Mouse (Mus musculus): ENCODE results near the gene Amdhd2. TPM values are rescaled to one million over a fixed set of nuclear protein-coding genes. Genes with fewer than 3 reads are reported as not detected.

The Amdhd2 gene
- polyA plus RNA-seq, 1 experiment, result 116 TPM

DNA sequence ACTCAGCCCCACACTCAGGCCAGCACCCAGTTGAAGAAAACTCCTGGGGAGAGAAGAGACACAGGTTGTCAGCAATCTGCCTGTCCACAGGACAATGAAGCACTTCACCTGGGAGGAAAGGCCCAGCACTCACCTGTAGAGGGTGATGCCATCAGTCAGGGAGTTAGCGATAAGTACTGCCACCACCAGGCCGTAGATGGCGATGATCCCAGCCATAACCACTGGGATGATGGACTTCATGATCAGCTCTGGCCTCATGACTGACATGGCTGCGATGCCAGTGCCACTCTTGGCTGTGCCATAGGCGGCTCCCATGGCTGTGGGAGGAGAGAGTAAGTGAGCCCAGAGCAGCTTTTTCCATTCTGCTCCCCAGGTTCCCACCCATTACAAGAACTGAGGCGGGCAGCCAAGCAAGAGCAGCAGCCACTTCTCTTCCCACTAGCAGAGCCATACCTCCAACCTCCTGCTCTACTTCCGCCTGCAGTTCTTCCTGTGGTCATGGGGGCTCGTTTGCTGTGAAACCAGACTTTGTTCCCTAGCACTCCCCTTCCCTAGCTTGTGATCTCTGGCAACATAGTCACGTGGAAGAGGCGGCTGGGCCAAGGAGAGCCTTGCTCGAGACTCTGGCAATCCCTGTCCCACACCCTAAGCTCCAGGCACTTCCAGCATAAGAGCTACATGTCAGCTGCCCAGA is 1.1 kb upstream of the Amdhd2 start:
- TF ChIP-seq POLR2A (IDR thresholded peaks at IDR 0.05; ENCODE audit: control insufficient read depth, low read depth, low read length) (no peak), CTCF (IDR thresholded peaks at IDR 0.05; ENCODE audit: control insufficient read depth, insufficient read depth, insufficient replicate concordance, low read depth, low read length) (0 out of 2 replicates have a peak, but pooled peaks have one; percentile 9)
- no peak overlapping the region for H3K4me3 ChIP-seq (ENCODE audit: control insufficient read depth, low read depth, low read length)
- H3K27me3 ChIP-seq (ENCODE audit: control insufficient read depth, insufficient read depth, low read length), result no peaks in the 10 kb centered on the region
- H3K4me1 ChIP-seq (ENCODE audit: control insufficient read depth, insufficient read depth, low read length), result peaks cover 21% of the 10 kb centered on the region
- H3K36me3 ChIP-seq (ENCODE audit: control insufficient read depth, insufficient read depth, low read length), result no peaks in the 10 kb centered on the region; the same call in 1 of the 2 replicates
- no peak overlapping the region for H3K27ac ChIP-seq (ENCODE audit: control insufficient read depth, insufficient read depth, low read depth, low read length)

DNA sequence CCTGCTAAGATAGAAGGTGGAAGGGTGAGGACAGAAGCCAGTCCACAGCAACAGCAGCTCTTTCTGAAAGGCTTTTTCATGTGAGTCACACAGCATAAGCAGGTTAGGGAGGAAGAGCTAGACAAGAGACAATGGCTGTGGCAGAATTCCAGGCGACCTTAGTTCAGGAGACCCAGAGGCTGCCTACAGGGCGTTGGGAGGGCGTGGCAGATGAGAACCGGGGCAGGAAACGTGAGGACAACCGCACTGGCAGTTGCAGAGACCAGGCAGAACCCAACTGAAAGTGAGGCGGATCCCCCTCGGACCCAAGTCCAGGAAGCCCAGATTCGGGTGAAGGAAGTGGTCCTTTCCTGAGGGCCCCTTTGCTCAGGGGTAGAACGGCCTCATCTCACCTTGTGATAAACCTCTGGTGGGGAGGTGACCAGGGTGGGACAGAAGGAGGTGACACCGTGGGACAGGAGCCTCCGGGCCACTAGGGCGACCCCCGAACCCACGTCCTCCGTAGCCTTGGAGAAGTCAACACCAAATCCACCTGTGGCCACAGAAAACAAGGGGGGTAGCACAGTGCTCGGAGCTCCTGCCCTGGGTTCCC is 886 bp downstream of the Amdhd2 start:
- no peaks in the 10 kb centered on the region; the same call in 1 of the 2 replicates for H3K36me3 ChIP-seq (ENCODE audit: control insufficient read depth, insufficient read depth, low read length)
- peak overlapping the region; percentile 93 for H3K4me3 ChIP-seq (ENCODE audit: control insufficient read depth, low read depth, low read length)
- H3K27ac ChIP-seq (ENCODE audit: control insufficient read depth, insufficient read depth, low read depth, low read length), result peak overlapping the region; percentile 96
- no peaks in the 10 kb centered on the region for H3K27me3 ChIP-seq (ENCODE audit: control insufficient read depth, insufficient read depth, low read length)
- TF ChIP-seq POLR2A (IDR thresholded peaks at IDR 0.05; ENCODE audit: control insufficient read depth, low read depth, low read length) (no peak), CTCF (IDR thresholded peaks at IDR 0.05; ENCODE audit: control insufficient read depth, insufficient read depth, insufficient replicate concordance, low read depth, low read length) (no peak)
- H3K4me1 ChIP-seq (ENCODE audit: control insufficient read depth, insufficient read depth, low read length), result peaks cover 11% of the 10 kb centered on the region

DNA sequence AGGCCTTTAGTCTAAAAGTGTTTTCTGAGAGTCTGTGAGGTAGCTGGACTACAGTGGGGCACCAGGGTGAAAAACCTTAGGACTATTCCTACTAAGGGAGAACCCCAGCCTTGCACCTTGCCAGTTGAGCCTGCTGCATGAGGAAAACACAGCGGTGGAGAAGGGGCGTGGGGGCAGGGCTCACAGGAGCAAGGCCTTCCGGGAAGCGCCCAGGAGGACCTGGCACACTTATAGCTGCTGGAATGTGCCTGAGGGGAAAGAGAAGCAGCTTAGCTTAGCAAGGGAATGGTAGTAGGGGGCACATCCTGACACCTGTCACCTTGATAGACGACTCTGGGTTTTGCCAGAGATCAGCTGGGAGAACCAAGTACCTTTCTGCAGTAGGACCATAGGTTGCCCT is 2.1 kb downstream of the Amdhd2 start:
- Histone ChIP-seq H3K27ac (ENCODE audit: control insufficient read depth, insufficient read depth, low read depth, low read length) (no peak overlapping the region), H3K27me3 (ENCODE audit: control insufficient read depth, insufficient read depth, low read length) (no peaks in the 10 kb centered on the region), H3K4me1 (ENCODE audit: control insufficient read depth, insufficient read depth, low read length) (peaks cover 11% of the 10 kb centered on the region), H3K36me3 (ENCODE audit: control insufficient read depth, insufficient read depth, low read length) (no peaks in the 10 kb centered on the region; the same call in 1 of the 2 replicates), H3K4me3 (ENCODE audit: control insufficient read depth, low read depth, low read length) (no peak overlapping the region)
- no peak for TF ChIP-seq POLR2A (IDR thresholded peaks at IDR 0.05; ENCODE audit: control insufficient read depth, low read depth, low read length)
- TF ChIP-seq CTCF (IDR thresholded peaks at IDR 0.05; ENCODE audit: control insufficient read depth, insufficient read depth, insufficient replicate concordance, low read depth, low read length), result no peak

DNA sequence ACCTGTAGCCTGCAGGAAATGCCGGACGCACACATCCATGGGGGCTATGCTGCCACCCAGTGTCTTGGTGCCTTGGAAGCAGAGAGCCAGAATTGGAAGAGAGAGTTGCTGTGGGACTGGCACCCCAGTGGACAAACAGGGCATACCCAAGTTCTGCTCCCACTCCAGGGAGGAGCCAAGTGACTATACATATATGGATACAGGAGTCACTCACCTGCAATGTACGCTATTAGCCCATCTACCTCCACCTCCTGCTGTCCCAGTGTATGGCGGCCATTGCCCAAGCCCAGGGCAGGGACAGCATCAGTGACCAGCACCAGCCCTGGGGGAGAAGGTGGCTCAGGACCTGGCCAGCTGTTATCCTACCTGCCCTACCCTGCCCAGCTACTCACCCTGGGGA is 6.0 kb downstream of the Amdhd2 start:
- no peaks in the 10 kb centered on the region for H3K27me3 ChIP-seq (ENCODE audit: control insufficient read depth, insufficient read depth, low read length)
- no peak overlapping the region for H3K4me3 ChIP-seq (ENCODE audit: control insufficient read depth, low read depth, low read length)
- H3K27ac ChIP-seq (ENCODE audit: control insufficient read depth, insufficient read depth, low read depth, low read length), result no peak overlapping the region
- H3K4me1 ChIP-seq (ENCODE audit: control insufficient read depth, insufficient read depth, low read length), result peaks cover 4% of the 10 kb centered on the region
- TF ChIP-seq POLR2A (IDR thresholded peaks at IDR 0.05; ENCODE audit: control insufficient read depth, low read depth, low read length) (no peak), CTCF (IDR thresholded peaks at IDR 0.05; ENCODE audit: control insufficient read depth, insufficient read depth, insufficient replicate concordance, low read depth, low read length) (no peak)
- no peaks in the 10 kb centered on the region for H3K36me3 ChIP-seq (ENCODE audit: control insufficient read depth, insufficient read depth, low read length)

DNA sequence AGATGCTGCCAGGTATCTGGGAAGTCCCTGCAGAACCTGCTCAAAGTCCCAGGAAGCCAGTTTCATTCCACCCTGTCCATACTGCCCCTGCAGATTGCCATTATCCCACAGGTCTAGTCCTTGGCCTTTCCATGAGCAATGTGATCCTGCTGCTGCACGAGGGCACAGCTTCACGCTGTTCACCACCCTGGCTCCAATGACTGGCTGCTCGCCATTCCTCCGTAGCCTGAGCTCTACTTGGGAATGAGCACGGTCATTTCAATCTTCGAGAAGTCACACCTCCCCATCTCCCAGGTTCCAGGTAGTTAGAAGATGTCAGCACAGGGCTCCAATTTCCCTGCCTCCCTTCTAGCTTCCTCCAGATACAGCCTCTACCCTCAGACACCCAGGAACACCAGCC is 6.4 kb downstream of the Amdhd2 start:
- Histone ChIP-seq H3K36me3 (ENCODE audit: control insufficient read depth, insufficient read depth, low read length) (no peaks in the 10 kb centered on the region), H3K27me3 (ENCODE audit: control insufficient read depth, insufficient read depth, low read length) (no peaks in the 10 kb centered on the region), H3K27ac (ENCODE audit: control insufficient read depth, insufficient read depth, low read depth, low read length) (no peak overlapping the region), H3K4me1 (ENCODE audit: control insufficient read depth, insufficient read depth, low read length) (peaks cover 6% of the 10 kb centered on the region), H3K4me3 (ENCODE audit: control insufficient read depth, low read depth, low read length) (no peak overlapping the region)
- TF ChIP-seq POLR2A (IDR thresholded peaks at IDR 0.05; ENCODE audit: control insufficient read depth, low read depth, low read length) (no peak), CTCF (IDR thresholded peaks at IDR 0.05; ENCODE audit: control insufficient read depth, insufficient read depth, insufficient replicate concordance, low read depth, low read length) (no peak)

DNA sequence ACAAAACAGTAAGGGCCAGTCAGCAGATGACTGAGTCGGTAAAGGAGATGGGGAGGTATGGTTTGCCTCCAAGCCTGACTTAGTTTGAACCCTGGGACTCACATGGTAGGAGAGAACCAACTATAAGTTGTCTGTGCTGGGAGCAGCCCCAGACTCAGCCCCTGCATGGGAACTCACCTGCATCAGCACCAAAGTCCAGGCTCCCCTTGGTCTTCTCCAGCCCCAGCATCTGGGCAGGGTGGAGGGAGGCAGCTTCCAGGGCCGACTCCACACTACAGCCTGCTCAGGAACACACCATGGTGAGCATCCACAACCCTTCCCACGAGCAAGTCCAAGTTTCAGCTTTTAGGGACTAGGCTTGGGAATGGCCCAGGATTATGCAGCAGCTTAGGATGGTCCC is 7.2 kb downstream of the Amdhd2 start:
- Histone ChIP-seq H3K27ac (ENCODE audit: control insufficient read depth, insufficient read depth, low read depth, low read length) (no peak overlapping the region), H3K36me3 (ENCODE audit: control insufficient read depth, insufficient read depth, low read length) (no peaks in the 10 kb centered on the region; the same call in 1 of the 2 replicates)
- TF ChIP-seq CTCF (IDR thresholded peaks at IDR 0.05; ENCODE audit: control insufficient read depth, insufficient read depth, insufficient replicate concordance, low read depth, low read length) (no peak), POLR2A (IDR thresholded peaks at IDR 0.05; ENCODE audit: control insufficient read depth, low read depth, low read length) (no peak)

DNA sequence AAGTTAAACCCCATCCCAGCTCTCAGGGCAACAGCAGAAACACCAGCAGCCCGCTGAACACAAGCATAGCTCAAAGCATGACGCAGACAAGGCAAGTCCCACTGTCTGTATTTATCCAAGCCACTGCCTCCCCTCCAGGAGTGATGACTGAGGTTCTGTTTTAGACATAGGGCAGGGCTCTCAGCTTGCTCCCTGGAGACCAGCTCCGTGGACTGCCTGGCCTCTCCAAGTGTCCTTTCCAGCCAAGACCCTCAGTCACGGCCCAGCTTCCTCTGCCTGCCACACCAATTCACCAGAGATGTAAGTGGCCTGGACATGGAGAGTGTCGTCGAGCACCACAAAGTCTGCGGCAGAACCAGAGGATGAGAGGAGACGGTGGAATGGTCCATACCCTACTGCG is 7.8 kb downstream of the Amdhd2 start:
- no peak for TF ChIP-seq CTCF (IDR thresholded peaks at IDR 0.05; ENCODE audit: control insufficient read depth, insufficient read depth, insufficient replicate concordance, low read depth, low read length)
- no peak for TF ChIP-seq POLR2A (IDR thresholded peaks at IDR 0.05; ENCODE audit: control insufficient read depth, low read depth, low read length)
- H3K4me3 ChIP-seq (ENCODE audit: control insufficient read depth, low read depth, low read length), result no peak overlapping the region
- no peaks in the 10 kb centered on the region; the same call in 1 of the 2 replicates for H3K36me3 ChIP-seq (ENCODE audit: control insufficient read depth, insufficient read depth, low read length)
- H3K27ac ChIP-seq (ENCODE audit: control insufficient read depth, insufficient read depth, low read depth, low read length), result no peak overlapping the region
- no peaks in the 10 kb centered on the region for H3K27me3 ChIP-seq (ENCODE audit: control insufficient read depth, insufficient read depth, low read length)
- peaks cover 10% of the 10 kb centered on the region for H3K4me1 ChIP-seq (ENCODE audit: control insufficient read depth, insufficient read depth, low read length)

More for the DNA sequence above, 7.2 kb downstream of the Amdhd2 start:
- H3K4me3 ChIP-seq (ENCODE audit: control insufficient read depth, low read depth, low read length), result no peak overlapping the region
- H3K4me1 ChIP-seq (ENCODE audit: control insufficient read depth, insufficient read depth, low read length), result peaks cover 8% of the 10 kb centered on the region
- H3K27me3 ChIP-seq (ENCODE audit: control insufficient read depth, insufficient read depth, low read length), result no peaks in the 10 kb centered on the region
